Mouse (Mus musculus) C2C12 (cell line): Measurements from ENCODE around the gene Spz1. TPM values are rescaled to one million over a fixed set of nuclear protein-coding genes. Genes with fewer than 3 reads are reported as not detected.

Source experiments
- H3K27me3 ChIP-seq: one replicate; pipeline ENCODE4 v1.6.1; 2011; ENCODE audit not compliant: control insufficient read depth, insufficient read depth, insufficient read length
- H3K36me3 ChIP-seq: one replicate; pipeline ENCODE4 v1.6.1; 2011; ENCODE audit not compliant: control insufficient read depth, insufficient read depth
- H3K4me3 ChIP-seq: one replicate; pipeline ENCODE4 v1.5.1; 2011; ENCODE audit warnings: mild to moderate bottlenecking, control low read depth; ENCODE audit not compliant: poor library complexity, insufficient read depth, severe bottlenecking
- H3K79me2 ChIP-seq: one replicate; pipeline ENCODE4 v1.6.1; 2011; ENCODE audit not compliant: control insufficient read depth, insufficient read depth
- H3K79me3 ChIP-seq: one replicate; pipeline ENCODE4 v1.6.1; 2011; ENCODE audit warnings: low read depth, control low read depth
- H3ac ChIP-seq: one replicate; pipeline ENCODE3; 2011; ENCODE audit warnings: low read depth; ENCODE audit not compliant: control insufficient read depth, insufficient read length
- CEBPB ChIP-seq: IDR thresholded peaks from one replicate; pipeline ENCODE4 v1.6.1; 2011; ENCODE audit warnings: low read depth, mild to moderate bottlenecking, control low read depth, moderate library complexity
- CTCF ChIP-seq: IDR thresholded peaks from one replicate; pipeline ENCODE4 v1.5.1; 2011; ENCODE audit not compliant: control insufficient read depth, insufficient read depth, insufficient read length
- FOSL1 ChIP-seq: IDR thresholded peaks from one replicate; pipeline ENCODE4 v1.8.0; 2011; ENCODE audit warnings: mild to moderate bottlenecking, low read length; ENCODE audit not compliant: poor library complexity, insufficient read depth, severe bottlenecking
- MAX ChIP-seq: IDR thresholded peaks from one replicate; pipeline ENCODE4 v1.6.1; 2011; ENCODE audit warnings: mild to moderate bottlenecking, control low read depth
- MYOD1 ChIP-seq: IDR thresholded peaks from one replicate; pipeline ENCODE4 v1.6.1; 2011; ENCODE audit warnings: low read depth; ENCODE audit not compliant: control insufficient read depth, insufficient read length
- MYOG ChIP-seq: IDR thresholded peaks from one replicate; pipeline ENCODE4 v1.6.1; 2011; ENCODE audit not compliant: control insufficient read depth, insufficient read length; ENCODE audit errors: extremely low read depth
- USF1 ChIP-seq: IDR thresholded peaks from one replicate; pipeline ENCODE4 v1.6.1; 2011; ENCODE audit warnings: low read depth, mild to moderate bottlenecking, control low read depth, moderate library complexity
- polyA plus RNA-seq: library from polyadenylated mRNA; unstranded; fragments of >200 nt; fragmentation: generic; extraction: Trizol; gene quantifications from one replicate; pipeline ENCODE4 v1.2.1, GENCODE M21; 2012; ENCODE audit warnings: missing spikeins

Spz1 gene
- polyA plus RNA-seq, 1 experiment = 0.06 TPM

DNA sequence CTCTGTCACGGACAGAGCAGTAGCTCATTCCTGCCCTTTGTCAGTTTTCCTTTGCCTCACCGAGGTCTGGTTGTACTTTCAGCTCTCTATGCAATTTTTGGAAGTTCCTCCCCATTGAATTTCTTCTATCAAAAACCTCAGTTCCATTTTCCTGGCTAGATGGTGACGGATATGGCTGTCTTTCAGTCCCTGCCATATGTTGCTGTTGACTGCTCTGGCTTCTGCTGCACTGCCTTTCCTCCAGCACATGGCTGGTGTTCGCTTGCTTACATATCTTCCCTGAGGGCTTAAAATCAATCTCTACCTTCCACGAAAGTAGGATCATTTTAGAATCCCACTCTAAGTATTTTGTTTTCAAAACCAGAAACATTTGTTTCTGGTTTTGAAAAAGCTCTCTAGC lies 16.5 kb downstream of the Spz1 start:
- Histone ChIP-seq H3ac (no peak overlapping the region), H3K79me3 (no peaks in the 10 kb centered on the region), H3K27me3 (no peaks in the 10 kb centered on the region), H3K79me2 (no peaks in the 10 kb centered on the region), H3K4me3 (no peak overlapping the region), H3K36me3 (no peaks in the 10 kb centered on the region)
- TF ChIP-seq MYOD1 (no peak), CTCF (no peak), MYOG (no peak), FOSL1 (no peak), USF1 (no peak), CEBPB (no peak), MAX (no peak)

- no peak overlapping the region for H3K4me3 ChIP-seq
- H3K79me2 ChIP-seq = no peaks in the 10 kb centered on the region
- H3K36me3 ChIP-seq = no peaks in the 10 kb centered on the region
- H3K79me3 ChIP-seq = no peaks in the 10 kb centered on the region
- H3K27me3 ChIP-seq = no peaks in the 10 kb centered on the region
- TF ChIP-seq MAX (no peak), CTCF (no peak), MYOG (no peak), MYOD1 (no peak), USF1 (no peak), CEBPB (no peak), FOSL1 (no peak)
- no peak overlapping the region for H3ac ChIP-seq
Measured at GRCm38 (mm10) chr13:92557229-92557628, 18.7 kb downstream of the Spz1 start.

- Histone ChIP-seq H3K79me3 (no peaks in the 10 kb centered on the region), H3K4me3 (no peak overlapping the region), H3K36me3 (no peaks in the 10 kb centered on the region), H3ac (no peak overlapping the region), H3K79me2 (no peaks in the 10 kb centered on the region), H3K27me3 (no peaks in the 10 kb centered on the region)
- TF ChIP-seq FOSL1 = no peak
- TF ChIP-seq CEBPB = no peak
- TF ChIP-seq USF1 = no peak
- no peak for TF ChIP-seq CTCF
- TF ChIP-seq MAX = no peak
- no peak for TF ChIP-seq MYOD1
- no peak for TF ChIP-seq MYOG
Measured at GRCm38 (mm10) chr13:92556458-92557126, 19.4 kb downstream of the Spz1 start.

- TF ChIP-seq MYOG (no peak), CEBPB (no peak), CTCF (no peak), MAX (no peak), MYOD1 (no peak), USF1 (no peak), FOSL1 (no peak)
- H3K27me3 ChIP-seq = no peaks in the 10 kb centered on the region
- no peaks in the 10 kb centered on the region for H3K79me3 ChIP-seq
- H3K79me2 ChIP-seq = no peaks in the 10 kb centered on the region
- no peak overlapping the region for H3ac ChIP-seq
- H3K4me3 ChIP-seq = no peak overlapping the region
- H3K36me3 ChIP-seq = no peaks in the 10 kb centered on the region
Measured at GRCm38 (mm10) chr13:92547093-92547492, 28.9 kb downstream of the Spz1 start.

- Histone ChIP-seq H3K79me2 (no peaks in the 10 kb centered on the region), H3K4me3 (no peak overlapping the region), H3ac (no peak overlapping the region), H3K27me3 (no peaks in the 10 kb centered on the region), H3K79me3 (no peaks in the 10 kb centered on the region), H3K36me3 (no peaks in the 10 kb centered on the region)
- no peak for TF ChIP-seq CTCF
- TF ChIP-seq CEBPB = no peak
- TF ChIP-seq MYOD1 = no peak
- TF ChIP-seq FOSL1 = no peak
- no peak for TF ChIP-seq MAX
- no peak for TF ChIP-seq USF1
- no peak for TF ChIP-seq MYOG
Measured at GRCm38 (mm10) chr13:92540997-92541396, 35.0 kb downstream of the Spz1 start.

GRCm38 (mm10) chr13:92539126-92539525 lies 36.8 kb downstream of the Spz1 start:
- Histone ChIP-seq H3K27me3 (no peaks in the 10 kb centered on the region), H3K79me2 (no peaks in the 10 kb centered on the region), H3ac (no peak overlapping the region), H3K36me3 (no peaks in the 10 kb centered on the region), H3K4me3 (no peak overlapping the region), H3K79me3 (no peaks in the 10 kb centered on the region)
- TF ChIP-seq CTCF (no peak), USF1 (no peak), MYOD1 (no peak), MAX (no peak), CEBPB (no peak), MYOG (no peak), FOSL1 (no peak)
